Mouse (Mus musculus) G1E (cell line): ENCODE data around the gene Fbxl14.

Experiments used
- CTCF ChIP-seq: IDR thresholded peaks from 2 replicates; pipeline ENCODE4 v1.5.1; 2012; ENCODE audit warnings: low read depth, low read length, inconsistent platforms, mixed read lengths
- GATA1 ChIP-seq: IDR thresholded peaks from 2 replicates; pipeline ENCODE4 v1.6.1; 2012; ENCODE audit warnings: borderline replicate concordance, low read length, inconsistent platforms, mixed read lengths
- GATA2 ChIP-seq: IDR thresholded peaks from 2 replicates; pipeline ENCODE4 v1.6.1; 2012; ENCODE audit warnings: low read depth, low read length, inconsistent platforms, borderline replicate concordance
- TAL1 ChIP-seq: conservative IDR thresholded peaks from 2 replicates; pipeline ENCODE4 v1.6.1; 2012; ENCODE audit warnings: low read depth, low read length, inconsistent platforms, mixed read lengths

GRCm38 (mm10) chr6:119485486-119485885 lies 6.0 kb downstream of the Fbxl14 start:
- TF ChIP-seq GATA2 (no peak), CTCF (no peak), GATA1 (no peak), TAL1 (no peak)
